Mouse (Mus musculus): ENCODE measurements around the gene Zfp710.
"Not testable (repeated sequence)": the region's sequence is repeated elsewhere in the genome, so short reads cannot be mapped to it uniquely, and the experiment has no call there.

Zfp710 gene

DNA sequence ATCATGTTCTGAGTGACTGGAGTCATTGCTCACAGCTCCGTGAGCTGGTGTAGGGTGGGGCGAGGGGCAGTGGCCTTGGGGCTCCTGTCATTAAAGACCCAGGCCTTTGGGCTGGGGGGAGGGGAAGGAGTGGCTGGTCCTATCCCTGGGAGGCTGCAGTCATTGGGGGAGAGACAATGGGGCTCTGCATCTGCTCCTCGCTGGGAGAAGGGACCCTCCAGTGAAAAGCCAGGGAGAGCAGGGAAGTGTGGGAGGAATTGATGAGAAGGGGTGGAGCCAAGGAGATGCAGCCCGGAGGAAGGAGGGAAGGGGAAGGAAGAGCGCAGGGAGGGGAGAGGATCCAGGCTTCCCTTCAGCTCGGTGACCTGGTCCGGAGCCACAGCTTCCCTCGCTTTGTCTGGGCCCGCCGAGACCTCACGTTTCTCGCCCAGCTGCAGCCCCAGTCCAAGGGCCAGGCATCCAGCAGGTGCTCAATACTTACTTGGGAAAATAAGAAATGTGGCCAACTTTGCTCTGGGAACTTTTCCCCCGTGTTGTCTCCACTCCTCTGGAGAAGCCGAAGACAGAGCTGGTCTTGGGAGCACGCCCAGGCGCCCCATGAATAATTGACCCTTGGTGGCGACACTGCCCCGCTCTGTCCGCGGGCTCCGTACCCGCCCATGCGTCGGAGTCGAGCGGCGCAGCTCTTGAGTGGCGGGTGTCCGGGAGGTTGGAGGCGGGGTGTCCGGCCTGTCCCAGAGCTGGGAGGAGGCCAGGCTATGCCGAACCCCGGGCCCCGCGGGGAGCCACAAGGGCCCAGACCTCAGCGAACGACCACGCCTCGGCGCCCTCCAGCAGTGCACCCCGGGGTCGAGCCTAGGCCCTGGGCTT, at the start of gene Zfp710:
Gene Zfp710, plus strand, starts transcription at position 294 of the 870 bp plus-strand sequence.
- peak; percentile 81 to 82 for DNase-seq (ENCODE audit: low spot score in 2 of 2)

DNA sequence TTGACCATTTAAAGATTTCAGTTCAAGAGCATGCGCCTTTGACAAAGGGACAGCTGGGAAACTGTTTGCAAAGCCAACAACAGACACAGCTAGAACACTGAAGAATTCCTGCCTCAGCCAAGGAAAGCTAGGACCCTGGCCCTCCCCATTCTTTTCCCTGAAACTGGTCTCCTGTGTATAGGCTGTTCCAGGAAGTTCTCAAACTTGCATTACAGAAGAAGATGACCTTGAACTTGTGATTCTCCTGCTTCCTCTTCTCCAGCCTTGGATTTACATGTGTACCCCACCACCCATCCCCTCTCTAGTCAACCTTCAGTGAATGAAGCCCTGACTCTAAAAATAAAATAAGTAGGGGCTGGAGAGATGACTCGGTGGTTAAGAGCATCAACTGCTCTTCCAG, 49.3 kb upstream of the Zfp710 start:
- no peak for DNase-seq (ENCODE audit: low spot score in 2 of 2)

DNA sequence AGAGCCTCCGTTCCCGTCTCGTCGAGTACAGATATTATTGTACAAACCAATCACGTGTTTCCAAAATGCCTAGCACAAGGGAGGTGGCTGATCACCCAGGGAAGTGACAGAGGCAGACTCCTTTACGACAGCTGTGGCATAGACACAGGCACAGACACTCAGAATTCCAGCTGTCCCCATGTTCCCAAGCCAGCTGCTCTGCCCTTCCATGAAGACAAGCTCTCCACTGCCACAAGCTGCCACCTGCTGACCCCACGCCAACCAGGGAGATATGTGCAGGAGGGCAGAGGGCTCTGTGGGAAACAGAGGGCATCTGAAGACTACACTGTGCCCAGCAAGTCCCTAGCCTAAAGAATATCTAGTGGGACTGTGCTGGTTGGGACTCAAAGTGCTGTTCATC, 37.9 kb upstream of the Zfp710 start:
- no peak for DNase-seq (ENCODE audit: low spot score in 2 of 2)

GRCm38 (mm10) chr7:79987745-79988144, 36.9 kb upstream of the Zfp710 start:
- no peak for DNase-seq (ENCODE audit: low spot score in 2 of 2)

DNA sequence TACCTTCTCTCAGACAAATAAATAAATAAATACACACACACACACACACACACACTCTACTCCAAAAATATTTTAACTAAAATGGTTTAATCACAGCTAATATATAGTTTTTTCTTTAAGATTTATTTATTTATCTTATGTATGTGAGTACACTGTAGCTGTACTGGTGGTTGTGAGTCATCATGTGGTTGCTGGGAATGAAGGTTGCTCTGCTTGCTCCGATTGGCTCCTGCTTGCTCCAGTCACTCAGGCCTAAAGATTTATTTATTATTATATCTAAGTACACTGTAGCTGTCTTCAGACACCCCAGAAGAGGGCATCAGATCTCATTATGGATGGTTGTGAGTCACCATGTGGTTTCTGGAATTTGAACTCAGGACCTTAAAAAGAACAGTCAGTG, 36.1 kb upstream of the Zfp710 start:
- not testable (repeated sequence) for DNase-seq (ENCODE audit: low spot score in 2 of 2)

DNA sequence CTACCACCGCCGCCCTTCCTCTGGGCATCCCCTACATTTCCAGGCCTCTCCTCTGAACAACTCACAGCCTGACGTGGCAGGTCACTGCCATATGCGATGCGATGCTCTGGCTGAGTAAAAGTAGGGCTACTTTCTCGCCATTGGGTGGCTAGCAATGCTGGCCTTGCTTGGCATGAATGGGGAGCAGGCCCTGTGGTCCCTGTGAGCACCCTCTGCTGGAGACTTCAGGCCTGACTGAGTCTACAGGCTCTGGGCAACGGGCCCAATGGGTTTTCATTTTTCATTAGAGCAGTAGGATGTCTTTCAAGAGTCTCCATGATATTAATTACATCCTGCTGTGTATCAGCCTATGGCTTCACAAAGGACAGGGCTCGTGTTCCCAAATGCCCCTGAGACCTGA, 30.1 kb upstream of the Zfp710 start:
- no peak for DNase-seq (ENCODE audit: low spot score in 2 of 2)

GRCm38 (mm10) chr7:79997761-79998160, 26.9 kb upstream of the Zfp710 start:
- DNase-seq (ENCODE audit: low spot score in 2 of 2): no peak

DNA sequence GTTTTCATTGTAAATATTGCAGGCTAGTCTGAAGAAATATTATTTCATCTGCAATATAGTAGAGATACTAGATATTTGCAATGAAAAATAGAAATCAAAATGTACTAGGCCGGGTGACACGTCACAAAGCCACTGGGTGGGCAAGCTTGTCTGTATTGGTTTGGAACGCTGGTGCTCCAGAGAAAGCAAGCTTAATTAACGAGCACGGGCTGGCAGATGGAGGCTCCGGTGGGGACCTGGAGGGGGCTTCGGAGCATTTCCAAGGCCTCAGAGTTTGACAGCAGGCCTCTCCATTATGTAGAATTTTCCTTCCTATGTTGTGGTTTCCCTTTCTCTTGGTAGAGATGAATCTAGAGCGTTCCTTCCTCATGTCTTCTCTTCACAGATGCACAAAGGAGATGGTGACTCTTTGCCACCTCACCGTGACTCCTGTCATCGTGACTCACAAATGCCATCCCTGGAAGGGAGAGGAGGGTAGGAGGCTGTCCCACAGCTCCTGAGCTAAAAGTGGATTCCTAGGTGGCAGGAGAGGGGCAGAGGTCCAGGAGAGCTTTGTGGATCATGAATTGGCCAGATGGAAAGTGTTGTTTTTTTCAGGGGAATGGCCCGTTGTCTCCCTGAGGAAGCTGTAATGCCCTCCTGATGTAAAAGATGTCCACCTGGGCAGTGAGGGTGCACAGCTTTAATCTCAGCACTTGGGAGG, 22.1 kb upstream of the Zfp710 start:
- DNase-seq (ENCODE audit: low spot score in 2 of 2): no peak

- DNase-seq (ENCODE audit: low spot score in 2 of 2): no peak
Observed at GRCm38 (mm10) chr7:80004776-80005554, 19.6 kb upstream of the Zfp710 start.

- DNase-seq (ENCODE audit: low spot score in 2 of 2): no peak
Observed at GRCm38 (mm10) chr7:80010680-80011079, 13.9 kb upstream of the Zfp710 start.

DNA sequence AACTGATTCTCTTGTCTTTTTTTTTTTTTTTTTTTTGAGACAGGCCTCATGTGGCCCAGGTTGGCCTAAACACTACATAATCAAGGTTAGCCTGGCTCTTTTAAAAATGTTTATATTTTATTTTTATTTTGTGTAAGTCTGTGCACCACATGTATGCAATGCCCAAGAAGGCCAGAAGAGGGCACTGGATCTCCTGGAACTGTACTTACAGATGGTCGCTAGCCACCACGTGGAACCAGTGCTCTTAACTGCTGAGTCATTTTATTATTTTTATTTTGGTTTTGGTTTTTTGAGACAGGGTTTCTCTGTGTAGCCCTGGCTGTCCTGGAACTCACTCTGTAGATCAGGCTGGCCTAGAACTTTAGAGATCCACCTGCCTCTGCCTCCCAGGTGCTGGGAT, 13.1 kb upstream of the Zfp710 start:
- no peak for DNase-seq (ENCODE audit: low spot score in 2 of 2)

GRCm38 (mm10) chr7:80013884-80014550, 10.6 kb upstream of the Zfp710 start:
- DNase-seq (ENCODE audit: low spot score in 2 of 2): no peak

DNA sequence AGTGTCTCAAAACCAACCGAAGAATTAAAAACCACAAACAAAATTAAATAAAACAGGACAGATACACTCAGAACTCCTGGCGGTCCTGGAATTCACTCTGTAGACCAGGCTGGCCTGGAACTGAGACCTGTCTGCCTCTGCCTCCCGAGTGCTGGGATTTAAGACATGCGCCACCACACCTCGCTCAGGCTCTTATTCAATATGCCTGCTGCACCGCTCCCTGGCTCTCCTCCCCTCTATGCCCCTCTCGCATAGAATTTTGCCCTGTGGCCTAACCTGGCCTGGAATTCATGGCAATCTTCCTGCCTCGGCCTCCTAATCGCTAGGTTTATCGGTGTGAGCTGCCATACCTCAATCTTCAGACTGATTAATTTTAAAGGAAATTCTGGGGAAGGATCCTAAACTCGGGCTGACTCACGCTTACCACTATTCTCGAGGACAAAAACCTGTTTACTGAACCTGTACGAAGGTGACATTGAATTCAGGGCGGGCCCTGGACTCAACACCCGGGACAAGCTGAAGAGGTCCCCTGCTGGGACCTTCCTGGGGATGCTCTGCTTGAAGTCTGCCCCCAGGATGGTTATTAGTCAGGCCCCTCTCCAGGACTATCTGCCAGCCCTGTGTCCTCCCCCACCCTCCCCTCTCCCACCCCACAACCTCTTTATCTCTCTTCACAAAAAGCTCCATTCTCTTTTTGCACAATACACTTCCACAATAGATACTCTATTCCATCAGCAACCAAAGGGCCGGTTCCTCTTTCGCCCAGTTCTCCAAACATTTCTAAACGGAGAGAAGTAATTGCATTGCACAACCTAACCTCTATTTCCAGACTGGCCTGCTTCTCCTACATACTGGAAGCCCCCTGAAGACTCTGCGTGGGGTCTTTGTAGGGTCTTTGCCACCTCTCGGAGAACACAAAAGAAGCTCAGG, 9.5 kb upstream of the Zfp710 start:
- no peak for DNase-seq (ENCODE audit: low spot score in 2 of 2)

DNA sequence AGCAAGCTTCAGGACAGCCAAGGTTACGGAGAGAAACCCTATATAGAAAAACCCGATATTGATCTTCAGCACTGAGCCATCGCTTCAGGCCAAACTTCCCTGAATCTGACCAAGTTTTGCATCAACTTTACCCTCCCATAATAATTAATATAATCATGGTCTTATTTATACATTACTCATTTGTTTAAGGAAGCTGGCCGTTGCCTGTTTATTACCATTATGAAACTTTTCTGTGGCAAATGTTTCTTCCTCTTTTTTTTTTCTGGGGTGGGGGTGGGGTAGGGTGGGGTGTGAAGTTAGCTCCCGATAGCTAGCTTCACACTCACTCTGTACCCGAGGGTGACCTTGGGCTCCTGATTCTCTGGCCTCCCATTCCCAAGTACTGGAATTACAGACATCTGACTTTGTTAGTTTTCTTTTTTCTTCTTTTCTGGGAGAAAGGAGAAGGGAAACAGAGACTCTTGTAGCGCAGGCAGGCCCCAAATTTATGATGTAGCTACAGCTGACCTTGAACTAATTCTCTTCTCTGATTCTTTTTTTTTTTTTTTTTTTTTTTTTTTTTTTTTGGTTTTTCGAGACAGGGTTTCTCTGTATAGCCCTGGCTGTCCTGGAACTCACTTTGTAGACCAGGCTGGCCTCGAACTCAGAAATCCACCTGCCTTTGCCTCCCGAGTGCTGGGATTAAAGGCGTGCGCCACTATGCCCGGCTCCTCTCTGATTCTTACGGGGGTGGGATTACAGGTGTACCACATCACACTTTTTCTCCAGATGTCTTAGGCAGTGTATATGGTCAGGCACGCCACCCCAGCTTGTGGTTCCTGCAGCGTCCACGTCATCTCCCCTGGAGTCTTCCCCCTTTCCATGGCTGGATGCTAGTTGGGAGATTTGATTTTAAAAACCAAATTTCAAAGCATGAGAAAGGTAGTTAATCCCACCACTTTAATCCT, 5.8 kb upstream of the Zfp710 start:
- no peak for DNase-seq (ENCODE audit: low spot score in 2 of 2)

GRCm38 (mm10) chr7:80023621-80024435, 786 bp upstream of the Zfp710 start:
- no peak for DNase-seq (ENCODE audit: low spot score in 2 of 2)

DNA sequence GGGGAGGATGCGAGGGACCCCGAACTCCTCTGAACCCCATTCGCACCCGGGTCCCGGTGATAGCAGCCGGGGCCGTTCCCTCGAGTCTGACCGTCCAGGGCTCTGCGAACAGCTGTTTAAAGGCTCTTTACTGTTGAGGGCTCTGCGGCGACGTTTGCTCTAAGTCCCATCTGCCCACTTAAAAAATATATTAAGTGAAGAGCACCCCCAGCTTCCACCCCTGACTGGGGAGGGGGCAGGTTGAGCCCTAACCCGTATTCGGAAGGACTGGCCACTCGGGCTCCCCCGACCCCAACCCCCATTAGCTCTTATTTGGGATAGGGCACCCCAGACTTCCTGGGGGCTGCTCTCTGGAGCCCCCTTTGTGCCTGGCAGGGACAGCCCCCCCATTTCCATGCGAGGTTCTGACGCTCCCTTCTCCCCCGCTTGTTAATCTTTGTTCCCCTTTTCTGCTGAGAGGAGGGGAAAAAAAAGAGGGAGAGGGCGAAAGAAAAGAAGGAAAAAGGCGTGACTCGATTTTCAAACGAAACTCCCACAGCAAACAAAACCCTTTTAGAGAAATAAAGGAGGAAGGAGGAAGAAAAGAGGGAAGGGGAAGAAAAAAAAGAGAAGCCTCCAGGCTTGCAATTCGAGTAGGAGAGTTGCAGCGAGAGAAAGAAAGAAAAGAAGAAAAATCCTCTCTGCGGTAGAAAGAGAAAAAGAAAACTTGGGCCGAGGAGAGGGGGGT, 940 bp downstream of the Zfp710 start:
- DNase-seq (ENCODE audit: low spot score in 2 of 2): no peak

GRCm38 (mm10) chr7:80026118-80026989, 1.7 kb downstream of the Zfp710 start:
- peak in 1 of 2 experiments; percentile 60 for DNase-seq (ENCODE audit: low spot score in 2 of 2)
